Mouse (Mus musculus) skeletal muscle tissue, adult 2 months (tissue): ENCODE results near the gene Gm17949.
A peak's percentile ranks its signal among the peaks of the same experiment; 100 is the strongest.

ENCODE experiments used
- DNase-seq: peaks from one replicate; pipeline ENCODE4 v3.0.0-alpha.2; 2012; ENCODE audit warnings: low read depth, low spot score

Gene Gm17949

GRCm38 (mm10) chr17:56990115-56990746, 21.0 kb upstream of the Gm17949 start, which contains the start of gene Clpp:
Clpp (plus strand) TSS chr17:56990305.
- DNase-seq, result peak; percentile 90

DNA sequence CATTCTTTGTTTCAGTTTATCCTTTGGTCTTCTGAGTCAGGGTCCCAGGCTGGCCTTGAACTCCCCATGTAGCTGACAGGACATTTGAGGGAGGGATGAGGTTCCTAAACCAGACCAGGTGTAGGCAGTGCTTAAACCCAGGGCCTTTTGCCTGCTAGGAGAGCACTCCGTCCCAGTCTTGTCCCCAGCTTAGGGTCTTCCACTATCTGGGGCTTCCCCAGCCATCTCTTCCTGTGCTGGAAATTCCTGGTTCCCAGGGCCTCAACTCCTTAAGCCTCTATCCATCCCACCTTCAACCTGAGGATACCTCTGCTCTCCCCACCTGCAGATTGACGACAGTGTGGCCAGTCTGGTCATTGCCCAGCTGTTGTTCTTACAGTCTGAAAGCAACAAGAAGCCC, 20.3 kb upstream of the Gm17949 start:
- DNase-seq, result no peak

DNA sequence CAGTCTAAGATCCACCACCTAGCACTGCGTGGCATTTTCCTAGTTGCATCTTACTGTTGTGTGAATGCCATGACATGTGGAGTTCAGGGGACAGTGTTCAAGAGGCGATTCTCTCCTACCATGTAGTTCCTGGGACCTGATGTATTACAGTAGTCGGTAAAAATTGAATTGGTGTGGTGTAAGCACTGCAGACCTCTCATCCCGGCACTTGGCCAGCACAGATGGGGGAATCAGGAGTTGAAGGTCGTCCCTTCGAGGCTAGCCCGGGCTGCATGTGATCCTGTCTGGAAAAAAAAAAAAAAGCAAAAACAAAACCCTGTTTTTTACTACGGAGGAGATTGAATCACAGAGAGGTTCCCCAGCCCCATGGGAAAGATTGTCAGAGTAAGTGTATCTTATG, 16.2 kb upstream of the Gm17949 start:
- DNase-seq, result no peak

- DNase-seq, result no peak
Measured at GRCm38 (mm10) chr17:56996506-56996905, 14.8 kb upstream of the Gm17949 start.

DNA sequence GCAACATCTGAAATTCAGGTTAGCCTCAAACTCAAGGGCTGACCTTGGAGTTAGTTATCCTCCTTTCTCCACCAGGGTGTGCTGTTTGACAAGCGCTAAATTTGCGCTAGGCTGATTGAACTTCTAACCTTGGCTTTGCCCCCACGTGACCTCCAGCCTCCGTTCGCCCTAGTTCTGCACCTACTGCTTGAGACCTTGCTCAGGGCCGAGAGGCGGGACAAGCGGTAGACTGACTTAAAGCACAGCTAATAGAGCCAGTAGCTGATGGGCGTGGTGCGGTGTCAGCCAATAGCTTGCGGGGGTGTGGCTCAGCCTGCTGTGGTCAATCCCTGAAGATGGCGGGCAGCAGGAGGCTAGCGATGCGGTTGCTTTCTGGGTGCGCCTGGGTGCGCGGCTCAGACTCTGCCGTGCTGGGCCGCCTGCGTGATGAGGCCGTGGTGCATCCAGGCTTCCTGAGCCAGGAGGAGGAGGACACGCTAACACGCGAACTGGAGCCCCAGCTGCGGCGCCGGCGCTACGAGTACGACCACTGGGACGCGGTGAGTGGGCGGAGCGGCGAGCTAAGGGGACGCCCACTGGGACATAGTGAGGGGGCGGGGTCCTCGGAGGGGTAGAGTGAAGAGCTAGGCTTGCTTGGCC, 14.1 kb upstream of the Gm17949 start, which contains the start of gene Alkbh7:
TSS of gene Alkbh7 (plus strand) at position 311 of the 639 bp plus-strand sequence.
- peak; percentile 98 for DNase-seq

GRCm38 (mm10) chr17:56999414-56999813, 11.9 kb upstream of the Gm17949 start:
- no peak for DNase-seq

GRCm38 (mm10) chr17:56999968-57000609, 11.2 kb upstream of the Gm17949 start, which contains the start of gene Pspn:
Pspn (minus strand) TSS chr17:57000018.
- no peak for DNase-seq

DNA sequence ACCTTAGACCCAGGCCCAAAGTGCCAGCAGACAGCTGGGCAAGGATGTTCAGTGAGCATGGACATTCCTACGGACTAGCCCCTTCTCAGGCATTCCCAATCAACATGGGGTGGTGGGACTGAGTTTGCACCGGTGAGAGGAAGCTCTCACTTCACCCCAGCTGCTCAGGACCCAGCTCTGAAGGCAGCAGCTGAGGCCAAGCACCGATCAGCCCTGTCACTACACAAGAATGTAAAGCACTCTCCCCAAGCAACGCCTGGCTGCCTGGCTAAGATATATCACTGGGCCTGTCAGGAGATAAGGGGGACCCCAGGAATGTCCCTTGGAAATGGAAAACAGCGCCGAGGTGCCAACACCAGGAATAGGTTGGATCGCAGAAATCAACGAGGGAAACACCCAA, 10.0 kb upstream of the Gm17949 start:
- no peak for DNase-seq

DNA sequence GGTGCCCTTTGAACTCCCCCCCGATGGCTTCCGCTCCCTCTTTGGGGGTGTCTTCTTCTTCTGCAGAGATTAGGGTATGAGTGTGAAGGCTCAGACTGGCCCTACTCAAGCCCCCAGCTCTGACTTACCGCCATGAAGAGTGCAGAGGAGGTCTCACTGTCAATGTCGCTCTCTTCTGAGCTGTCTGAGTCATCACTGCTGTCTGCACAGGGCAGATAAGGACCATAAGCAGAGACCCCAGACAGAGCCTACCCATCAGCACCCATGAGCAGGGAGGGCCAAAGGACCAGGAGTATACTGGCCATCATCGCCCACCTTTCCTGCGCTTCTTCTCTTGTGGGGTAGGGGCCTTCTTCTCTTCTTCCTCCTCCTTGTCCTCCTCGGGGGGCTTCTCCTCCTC, 7.3 kb upstream of the Gm17949 start:
- no peak for DNase-seq

DNA sequence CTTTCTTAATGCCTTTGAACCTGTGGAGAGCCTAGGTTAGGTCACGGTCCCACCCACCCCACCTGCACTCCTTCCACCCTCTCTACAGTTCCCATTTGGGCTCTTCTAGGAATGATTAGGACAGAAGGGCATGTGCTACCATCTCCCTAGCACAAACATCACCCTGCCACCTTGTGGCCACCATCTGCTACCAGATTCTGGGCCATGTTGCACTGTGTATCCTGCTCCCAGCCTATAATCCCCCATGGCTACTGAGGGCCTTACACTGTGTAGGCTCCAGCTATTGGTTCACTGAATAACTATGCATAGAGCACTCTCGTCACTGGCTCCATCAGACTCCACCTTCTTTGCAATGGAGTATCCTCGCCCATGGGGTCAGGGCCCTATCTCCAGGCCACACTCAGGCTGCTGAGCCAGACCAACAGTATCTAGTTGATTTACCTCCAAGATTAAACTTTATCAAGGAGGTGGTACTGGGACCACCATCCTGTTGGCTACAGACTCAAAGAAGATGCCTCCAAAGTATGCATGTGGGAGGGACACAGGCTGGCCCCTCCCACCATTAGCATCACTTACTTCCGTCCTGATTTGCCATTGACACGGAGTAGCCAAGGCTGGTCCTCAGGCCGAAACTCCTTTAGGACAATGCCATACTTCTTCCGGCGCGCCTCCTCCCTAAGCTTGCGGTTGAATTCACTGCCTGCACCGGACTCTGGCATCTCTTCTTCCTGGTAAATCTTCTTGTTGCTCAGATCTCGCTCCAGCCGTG, 3.9 kb upstream of the Gm17949 start:
- no peak for DNase-seq

GRCm38 (mm10) chr17:57010911-57011235, 396 bp upstream of the Gm17949 start:
- no peak for DNase-seq

DNA sequence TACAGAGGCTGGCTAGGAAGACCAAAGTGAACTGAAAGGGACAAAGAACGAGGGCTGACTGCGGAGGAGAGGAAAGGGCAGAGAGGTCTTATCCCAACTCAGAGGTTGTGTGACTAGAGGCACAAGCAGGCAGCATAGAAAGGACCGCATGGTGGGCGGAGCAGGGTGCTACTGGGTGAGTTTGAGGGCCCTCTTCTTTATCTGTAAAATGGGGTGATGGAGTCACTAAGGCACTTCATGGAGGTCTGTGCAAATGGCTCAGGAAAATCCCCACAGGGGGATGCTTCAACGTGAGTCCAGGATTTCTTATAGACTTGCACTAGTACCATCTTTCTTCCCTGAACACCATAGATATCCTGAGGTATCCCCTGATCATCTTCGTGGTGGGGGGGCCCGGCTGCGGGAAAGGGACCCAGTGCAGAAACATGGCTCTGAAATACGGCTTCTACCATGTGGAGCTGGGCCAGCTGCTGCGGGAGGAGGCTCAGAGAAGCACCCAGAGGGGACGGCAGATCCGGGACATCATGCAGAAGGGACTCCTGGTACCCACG, 1.1 kb downstream of the Gm17949 start:
- DNase-seq, result no peak

DNA sequence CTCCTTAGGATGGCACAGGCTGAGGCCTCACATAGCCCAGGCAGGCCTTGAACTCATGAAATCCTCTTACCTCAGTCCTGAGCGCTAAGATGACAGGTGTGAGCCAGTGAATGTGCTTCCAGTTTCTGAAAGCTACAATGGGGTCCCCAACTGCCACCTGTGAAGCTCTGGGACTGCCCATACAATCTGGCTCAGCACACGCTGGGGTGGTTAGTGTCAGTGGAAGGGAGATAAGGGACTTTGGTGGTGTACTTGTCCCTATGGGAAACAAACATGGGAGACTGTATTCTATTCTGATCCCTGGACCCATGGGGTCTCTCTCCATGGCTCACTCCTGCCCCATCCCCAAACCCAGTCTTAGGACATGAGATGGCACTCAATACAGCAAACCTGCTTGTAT, 8.4 kb downstream of the Gm17949 start:
- no peak for DNase-seq

GRCm38 (mm10) chr17:57020960-57021359, 9.7 kb downstream of the Gm17949 start:
- DNase-seq, result no peak

DNA sequence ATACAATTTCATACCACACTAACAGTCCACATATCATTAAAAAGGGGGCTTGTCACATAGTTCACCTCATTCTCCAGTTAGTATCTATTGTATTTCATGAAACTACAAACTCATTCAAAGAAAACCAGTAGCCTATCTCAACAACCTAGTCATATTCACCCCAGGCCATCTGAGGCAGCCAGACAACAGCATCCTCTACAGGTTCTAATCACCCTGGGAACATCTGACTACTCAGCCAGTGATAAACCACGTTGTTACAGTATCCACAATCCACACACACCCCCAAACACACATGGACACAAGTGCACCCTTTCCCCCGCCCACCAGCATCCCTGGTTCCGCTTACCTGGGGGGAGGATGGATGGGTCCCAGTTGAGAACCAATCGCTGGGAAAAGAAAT, 16.2 kb downstream of the Gm17949 start:
- DNase-seq, result no peak

GRCm38 (mm10) chr17:57029691-57030090, 18.4 kb downstream of the Gm17949 start:
- DNase-seq, result no peak

GRCm38 (mm10) chr17:57030931-57031660, 19.8 kb downstream of the Gm17949 start, which contains the start of gene Khsrp:
Khsrp (minus strand) TSS chr17:57031522.
- no peak for DNase-seq

DNA sequence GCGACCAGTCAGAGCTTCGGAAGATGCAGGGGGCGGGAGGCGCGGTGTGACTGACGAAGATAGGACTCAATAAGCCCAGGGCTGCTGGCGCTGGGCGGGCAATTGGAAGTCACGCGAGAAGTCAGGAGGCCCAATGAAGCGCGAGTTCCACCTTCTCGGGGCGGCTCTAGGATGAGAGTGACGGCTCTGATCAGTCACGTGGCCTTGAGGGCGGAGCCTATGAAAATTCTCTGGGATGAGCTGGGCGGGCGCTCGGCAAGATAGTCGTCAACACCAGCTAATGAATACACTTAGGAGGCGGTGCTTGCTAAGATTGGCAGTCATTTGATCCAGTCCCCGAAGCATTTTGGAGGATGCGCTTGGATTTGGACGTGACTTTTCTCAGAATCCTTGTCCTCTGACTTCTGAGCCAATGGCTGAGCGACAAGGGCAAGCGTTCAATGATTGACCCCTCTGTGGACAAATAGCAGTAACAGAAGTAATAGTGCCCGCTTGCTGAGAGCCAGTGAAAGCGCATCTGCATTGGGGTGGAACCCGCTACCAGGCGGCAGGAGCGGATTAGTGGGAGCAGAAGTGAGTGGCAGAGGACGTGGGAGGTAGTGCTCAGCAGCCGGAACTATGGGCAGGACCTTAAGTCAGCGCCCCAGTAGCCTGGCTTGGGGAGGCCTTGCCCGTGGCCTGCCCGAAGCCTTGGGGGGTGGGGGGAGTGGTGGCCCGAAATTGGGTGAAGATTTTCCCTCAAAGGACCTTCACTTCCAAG, 20.6 kb downstream of the Gm17949 start:
- peak; percentile 100 for DNase-seq

GRCm38 (mm10) chr17:57032854-57033253, 21.6 kb downstream of the Gm17949 start:
- DNase-seq, result no peak

- DNase-seq, result no peak
Measured at GRCm38 (mm10) chr17:57038978-57039377, 27.7 kb downstream of the Gm17949 start.
